Mouse (Mus musculus) mesoderm, embryonic 11.5 days (tissue): ENCODE data around the gene D10Jhu81e.
"Not testable (repeated sequence)": the region's sequence is repeated elsewhere in the genome, so short reads cannot be mapped to it uniquely, and the experiment has no call there.

Source experiments
- DNase-seq: peaks from one replicate; pipeline ENCODE4 v3.0.0-alpha.2; 2012; ENCODE audit warnings: low read depth, low spot score

The D10Jhu81e gene

DNA sequence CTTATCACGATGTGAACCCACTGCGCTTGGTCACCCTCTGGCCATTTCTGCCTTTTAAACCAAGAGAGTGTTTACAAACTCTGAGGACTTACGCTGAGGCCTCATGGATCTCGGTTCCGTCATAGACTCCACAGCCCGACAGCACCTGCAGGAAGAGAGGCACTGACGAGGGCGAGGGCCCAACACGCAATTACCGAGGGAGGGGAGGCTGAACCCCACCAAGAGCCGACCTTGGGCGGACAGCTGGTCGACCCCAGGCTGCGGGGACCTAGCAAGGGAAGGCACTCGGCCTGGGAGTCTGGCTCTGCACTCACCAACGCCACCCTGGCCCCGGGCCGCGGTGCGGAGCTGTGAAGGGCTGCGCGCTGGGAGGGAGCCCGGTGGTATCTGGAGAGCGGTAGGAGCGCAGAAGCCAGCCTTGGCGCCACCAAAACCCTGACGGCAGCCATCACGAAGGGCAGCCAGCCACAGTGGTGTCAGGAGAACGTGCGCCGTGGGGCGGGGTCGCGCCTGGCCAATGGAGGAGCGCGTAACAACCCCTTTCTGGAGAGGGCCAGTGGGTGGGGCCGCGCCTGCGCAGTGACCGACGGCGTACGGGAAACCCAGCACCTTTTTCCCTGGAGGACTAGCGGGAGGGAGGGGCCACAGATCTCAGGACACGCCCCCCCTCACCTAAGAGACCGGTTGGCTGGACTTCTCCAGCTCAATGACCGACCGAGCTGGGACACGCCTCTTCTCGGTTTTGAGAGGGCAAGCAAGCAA, at the start of gene D10Jhu81e:
Gene D10Jhu81e, minus strand, starts transcription at position 502 of the 762 bp plus-strand sequence.
- DNase-seq = peak; percentile 99

DNA sequence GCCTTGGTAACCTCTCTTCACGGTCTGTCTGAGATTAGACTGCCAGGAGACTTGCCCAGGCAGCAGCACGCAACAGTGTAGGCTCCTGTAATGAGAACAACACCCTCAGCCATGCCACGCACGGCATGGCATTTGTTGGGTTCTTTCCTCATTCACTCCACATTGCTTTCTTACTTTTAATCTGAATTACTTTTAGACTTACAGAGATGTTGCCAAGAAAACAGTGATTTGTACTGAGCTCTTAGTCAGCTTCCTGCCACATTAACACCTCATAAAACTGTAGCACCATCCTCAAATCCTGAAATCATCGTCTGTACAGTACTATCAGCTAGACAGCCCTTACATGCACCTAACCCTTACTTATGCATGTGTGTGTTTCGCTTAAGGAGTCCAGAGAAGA, 49.0 kb upstream of the D10Jhu81e start:
- no peak for DNase-seq

DNA sequence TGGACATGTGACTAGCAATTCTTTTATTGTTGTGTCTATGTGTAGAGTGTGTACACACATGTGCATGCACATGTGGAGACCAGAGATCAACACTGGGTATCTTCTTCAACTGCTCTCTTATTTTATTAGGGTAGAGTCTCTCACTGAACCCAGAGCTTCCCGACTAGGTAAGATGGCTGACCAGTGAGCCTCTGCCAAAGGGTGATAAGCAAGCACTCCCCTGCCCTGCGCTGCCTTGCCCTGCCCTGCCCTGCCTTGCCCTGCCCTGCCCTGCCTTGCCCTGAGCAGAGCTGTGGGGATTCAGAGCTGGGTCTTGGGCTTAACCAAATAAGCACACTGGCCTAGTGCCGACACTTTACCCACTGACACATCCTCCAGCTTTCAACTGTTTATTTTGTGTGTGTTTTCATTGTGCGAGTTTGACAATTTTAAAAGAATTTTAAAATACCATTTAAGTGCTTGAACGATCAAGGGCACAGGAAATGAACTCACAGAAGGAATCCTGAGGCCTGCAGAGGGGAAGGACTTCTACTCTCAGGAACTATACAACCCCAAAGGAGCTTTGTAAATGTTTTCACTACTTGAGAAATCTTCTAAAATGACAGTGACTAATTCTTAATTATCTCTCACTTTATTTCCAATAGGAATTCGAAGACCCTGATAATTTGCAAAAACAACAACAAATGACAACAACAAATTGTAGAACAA, 46.9 kb upstream of the D10Jhu81e start:
- DNase-seq = no peak

- DNase-seq = no peak
Measured at GRCm38 (mm10) chr10:78214371-78214770, 44.8 kb upstream of the D10Jhu81e start.

GRCm38 (mm10) chr10:78211311-78211710, 41.7 kb upstream of the D10Jhu81e start:
- peak; percentile 3 for DNase-seq

GRCm38 (mm10) chr10:78201182-78201581, 31.6 kb upstream of the D10Jhu81e start:
- DNase-seq = no peak

- DNase-seq = no peak
Measured at GRCm38 (mm10) chr10:78192933-78193332, 23.4 kb upstream of the D10Jhu81e start.

DNA sequence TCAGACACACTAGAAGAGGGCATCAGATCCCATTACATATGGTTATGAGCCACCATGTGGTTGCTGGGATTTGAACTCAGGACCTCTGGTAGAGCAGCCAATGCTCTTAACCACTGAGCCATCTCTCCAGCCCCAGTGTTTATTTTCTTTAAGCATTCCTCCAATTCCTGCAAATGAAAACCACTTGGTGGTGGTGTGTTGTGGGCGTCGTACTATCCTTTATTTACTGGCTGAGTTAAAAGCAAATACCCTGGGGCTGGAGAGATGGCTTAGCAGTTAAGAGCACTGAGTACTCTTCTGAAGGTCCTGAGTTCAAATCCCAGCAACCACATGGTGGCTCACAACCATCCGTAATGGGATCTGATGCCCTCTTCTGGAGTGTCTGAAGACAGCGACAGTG, 16.5 kb upstream of the D10Jhu81e start:
- not testable (repeated sequence) for DNase-seq

- DNase-seq = no peak
Measured at GRCm38 (mm10) chr10:78185381-78185725, 15.8 kb upstream of the D10Jhu81e start.

- DNase-seq = peak; percentile 95
Measured at GRCm38 (mm10) chr10:78184531-78185380, 15.2 kb upstream of the D10Jhu81e start, which contains the start of gene Pwp2. Pwp2 (minus strand) TSS chr10:78185149.

DNA sequence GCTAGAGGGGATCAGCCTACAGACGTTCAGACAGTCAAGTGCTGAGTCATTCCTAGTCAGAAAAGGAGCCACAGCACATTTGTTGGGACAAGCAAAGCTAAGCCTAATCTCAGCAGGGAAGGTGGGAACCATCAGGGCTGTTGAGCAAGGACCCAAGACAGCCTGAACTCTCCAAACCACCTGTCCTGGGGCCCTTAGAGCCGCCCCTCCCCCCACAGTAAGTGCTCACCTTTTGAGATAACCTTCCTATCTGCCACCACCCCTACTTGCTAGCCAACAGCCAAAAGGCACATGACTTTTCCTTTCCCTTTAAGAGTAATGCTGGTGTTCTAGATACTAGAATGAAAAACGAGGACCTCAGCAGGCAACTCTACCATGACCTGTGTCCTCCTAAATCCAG, 14.0 kb upstream of the D10Jhu81e start:
- DNase-seq = no peak

DNA sequence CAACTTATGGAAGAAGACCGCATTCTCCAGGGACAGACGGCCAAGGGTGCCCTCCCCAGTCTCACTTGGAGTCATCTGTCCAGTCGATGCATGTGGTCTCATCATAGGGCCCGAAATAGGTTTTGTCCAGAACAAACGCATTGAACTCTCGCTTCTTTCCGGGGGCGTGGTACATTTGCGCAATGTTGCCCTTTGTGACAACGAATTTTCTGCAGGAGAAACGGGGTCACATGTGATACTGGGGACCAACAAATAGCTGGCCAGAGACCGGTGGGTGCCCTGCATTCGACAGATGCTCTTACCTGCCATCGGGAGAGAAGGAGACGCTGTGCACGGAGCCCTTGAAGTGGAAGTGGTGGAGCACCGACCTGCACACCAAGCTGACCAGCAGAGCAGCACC, 12.7 kb upstream of the D10Jhu81e start:
- DNase-seq = no peak

GRCm38 (mm10) chr10:78174474-78174873, 4.9 kb upstream of the D10Jhu81e start:
- no peak for DNase-seq

GRCm38 (mm10) chr10:78171581-78171980, 2.0 kb upstream of the D10Jhu81e start:
- no peak for DNase-seq

DNA sequence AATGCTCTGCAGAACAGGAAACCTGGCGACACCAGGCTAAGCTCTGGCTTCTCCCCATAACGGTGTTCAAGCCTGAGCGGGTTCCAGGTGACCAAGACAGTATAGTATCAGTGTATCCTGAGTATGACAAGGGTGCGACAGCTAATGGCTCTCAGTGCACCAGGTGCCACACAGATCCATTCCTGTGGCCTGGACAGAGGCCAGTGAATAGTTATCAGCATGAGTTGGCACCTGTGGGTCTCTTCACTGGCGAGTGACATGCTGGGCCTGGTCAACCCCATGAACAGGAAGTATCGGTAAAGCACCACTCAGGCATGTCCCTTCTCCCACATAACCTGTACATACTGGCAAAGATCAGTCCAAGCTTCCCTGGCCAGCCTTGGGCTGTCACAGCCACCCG, 1.5 kb upstream of the D10Jhu81e start:
- DNase-seq = no peak

DNA sequence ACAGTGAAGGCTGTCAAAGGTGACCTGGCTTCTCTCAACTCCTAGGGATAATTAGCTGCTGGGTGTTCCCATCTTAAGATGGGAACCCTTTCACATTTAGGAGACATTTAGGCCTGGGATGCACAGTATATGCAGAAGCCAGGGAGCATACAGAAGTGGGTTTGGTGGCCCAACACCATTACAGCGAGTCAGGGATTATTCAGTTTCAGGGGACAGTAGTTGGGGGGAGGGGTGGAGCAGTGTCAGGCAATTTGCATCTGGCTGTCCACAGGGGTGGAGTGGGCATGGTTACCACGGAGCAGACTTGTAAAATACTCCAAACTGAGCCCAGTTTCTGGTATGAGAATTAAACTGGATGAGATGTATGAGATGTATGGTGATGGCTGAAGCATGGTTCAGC, 863 bp upstream of the D10Jhu81e start:
- no peak for DNase-seq

DNA sequence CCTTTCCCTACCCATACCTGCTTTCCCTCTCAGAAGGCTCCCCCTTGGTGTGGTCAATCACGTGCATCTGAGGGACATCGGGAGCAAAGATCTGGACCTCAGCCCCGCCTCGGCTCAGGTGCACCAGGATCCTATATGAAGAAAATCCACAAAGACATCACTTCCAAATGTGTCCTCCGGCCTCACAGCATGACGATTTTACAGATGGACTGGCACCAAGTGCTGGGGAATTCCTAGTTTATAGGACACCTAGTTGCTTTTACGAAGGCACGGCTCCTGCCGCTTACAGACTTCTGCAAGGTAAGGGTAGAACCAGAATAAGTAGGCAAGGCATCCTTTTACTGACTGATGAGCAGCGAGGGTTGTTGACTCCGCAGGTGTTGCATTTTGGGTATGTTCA, 790 bp downstream of the D10Jhu81e start:
- no peak for DNase-seq

GRCm38 (mm10) chr10:78167775-78168174, 1.8 kb downstream of the D10Jhu81e start:
- DNase-seq = no peak

- no peak for DNase-seq
Measured at GRCm38 (mm10) chr10:78167333-78167732, 2.2 kb downstream of the D10Jhu81e start.

DNA sequence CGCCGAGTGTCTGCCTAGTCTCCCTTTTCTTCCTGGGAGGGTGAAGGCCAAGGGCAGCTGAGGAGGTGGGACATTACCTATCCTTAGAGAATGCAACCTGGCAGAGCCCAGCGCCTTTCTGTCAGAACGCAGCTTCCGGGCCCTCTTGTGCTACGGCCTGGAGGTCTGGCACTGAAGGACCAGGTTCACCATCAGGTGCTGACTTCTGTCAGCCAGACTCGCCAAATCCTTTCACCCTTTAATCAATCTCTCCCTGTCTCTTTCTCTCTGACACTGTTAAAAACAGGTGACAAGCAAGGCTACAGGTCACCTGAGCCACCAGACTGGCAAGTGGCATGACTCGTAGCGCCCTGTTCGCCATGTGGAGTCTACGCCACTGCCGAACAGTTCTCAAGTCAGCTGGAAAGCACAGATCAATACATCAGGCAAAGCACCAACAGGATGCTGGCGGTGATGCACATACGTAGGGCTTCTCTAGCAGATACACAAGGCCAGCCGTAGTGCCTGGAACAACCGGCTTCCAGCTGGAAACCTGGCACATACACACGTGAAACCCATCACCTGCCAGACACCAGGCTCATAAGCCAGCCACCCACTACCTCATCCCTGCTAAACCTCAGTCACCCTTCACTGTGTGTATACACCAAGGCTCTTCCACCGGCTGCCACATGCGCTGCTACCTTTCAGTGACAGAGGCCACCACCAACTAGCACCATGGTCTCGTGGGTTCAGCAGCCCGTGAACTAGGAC, 4.2 kb downstream of the D10Jhu81e start:
- no peak for DNase-seq

- DNase-seq = no peak
Measured at GRCm38 (mm10) chr10:78164786-78165185, 4.8 kb downstream of the D10Jhu81e start.
